Mouse (Mus musculus): ENCODE measurements at regions not wholly inside any gene's neighbourhood (a gene's known extent, or its start where the extent isn't known, plus 50 kb on each side); places are given as distances from the start of the nearest gene placed in this dataset.

DNA sequence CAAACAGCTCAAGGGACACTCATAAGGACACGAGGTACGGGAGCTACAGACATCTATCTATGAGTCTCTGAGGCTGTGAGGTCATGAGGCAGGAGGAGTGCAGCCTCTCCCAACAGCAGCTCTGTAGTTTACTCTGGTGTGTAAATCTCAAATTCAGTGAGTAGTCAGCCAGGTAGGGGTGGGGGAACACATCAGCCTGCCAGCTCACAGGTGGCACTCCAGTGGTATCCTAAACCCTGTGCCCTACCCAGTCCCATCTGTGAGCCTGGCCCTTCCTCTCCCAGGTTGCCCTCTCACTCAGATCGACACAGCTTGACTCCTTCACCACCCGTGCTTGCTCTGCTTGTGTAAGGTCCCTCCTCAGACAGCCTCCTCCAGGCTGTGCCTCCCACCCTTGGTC lies 202.2 kb downstream of the Sipa1l2 start:
- 75% methylated on average over 4 of the region's 4 CpGs for WGBS
- no peak for DNase-seq (ENCODE audit: low spot score)
- H3K27ac ChIP-seq (replicated peaks; ENCODE audit: low read depth, low read length), result no peak overlapping the region

GRCm38 (mm10) chr8:125365004-125365403 lies 204.6 kb downstream of the Sipa1l2 start:
- 84% methylated on average over 5 of the region's 5 CpGs for WGBS
- no peaks in the 10 kb centered on the region for H3K27me3 ChIP-seq (ENCODE audit: control insufficient read depth, insufficient read depth, low read length)
- no peaks in the 10 kb centered on the region for H3K9me3 ChIP-seq (replicated peaks; ENCODE audit: control insufficient read depth, low read length)
- ATAC-seq (replicated peaks; ENCODE audit: insufficient number of reproducible peaks, low FRiP score, low TSS enrichment, low read depth) (no peak), DNase-seq (ENCODE audit: low spot score) (no peak)
- H3K9ac ChIP-seq (replicated peaks; ENCODE audit: low read length), result no peak overlapping the region
- no peak overlapping the region for H3K4me3 ChIP-seq (ENCODE audit: low read depth, low read length)
- no peak overlapping the region for H3K27ac ChIP-seq (replicated peaks; ENCODE audit: low read depth, low read length)
- H3K4me2 ChIP-seq (ENCODE audit: low read depth, low read length), result no peak overlapping the region
- H3K36me3 ChIP-seq (replicated peaks; ENCODE audit: control insufficient read depth, insufficient read depth, low read depth, low read length), result no peaks in the 10 kb centered on the region
- H3K4me1 ChIP-seq (ENCODE audit: control insufficient read depth, insufficient read depth, low read length), result no peaks in the 10 kb centered on the region

More for the DNA sequence above, 202.2 kb downstream of the Sipa1l2 start:
- Histone ChIP-seq H3K4me2 (ENCODE audit: low read depth, low read length) (no peak overlapping the region), H3K27me3 (ENCODE audit: control insufficient read depth, insufficient read depth, low read length) (no peaks in the 10 kb centered on the region), H3K9me3 (replicated peaks; ENCODE audit: control insufficient read depth, low read length) (no peaks in the 10 kb centered on the region), H3K36me3 (replicated peaks; ENCODE audit: control insufficient read depth, insufficient read depth, low read depth, low read length) (no peaks in the 10 kb centered on the region), H3K4me3 (ENCODE audit: low read depth, low read length) (no peak overlapping the region), H3K9ac (replicated peaks; ENCODE audit: low read length) (no peak overlapping the region), H3K4me1 (ENCODE audit: control insufficient read depth, insufficient read depth, low read length) (no peaks in the 10 kb centered on the region)
- no peak for ATAC-seq (replicated peaks; ENCODE audit: insufficient number of reproducible peaks, low FRiP score, low TSS enrichment, low read depth)

DNA sequence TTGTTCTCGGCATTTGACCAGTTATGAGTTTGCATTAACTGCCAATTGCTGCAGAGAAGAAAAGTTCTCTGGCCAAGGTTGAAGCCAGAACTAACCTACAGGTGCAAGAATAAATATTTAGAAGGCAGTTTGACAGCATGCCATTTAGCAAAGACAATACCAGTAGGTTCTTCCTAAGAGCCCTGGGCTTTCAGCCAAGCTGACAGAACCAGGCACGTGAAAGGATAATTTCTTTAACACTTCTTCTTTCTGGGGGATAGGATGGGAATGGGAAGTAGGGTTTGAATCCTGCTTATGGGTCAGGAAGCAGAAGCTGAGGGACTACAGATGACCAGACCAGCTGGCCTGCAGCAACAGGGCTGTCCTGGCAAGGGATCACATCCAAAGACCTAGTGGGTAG lies 210.2 kb downstream of the Sipa1l2 start:
- no peak for ATAC-seq (replicated peaks; ENCODE audit: insufficient number of reproducible peaks, low FRiP score, low TSS enrichment, low read depth)
- Histone ChIP-seq H3K4me3 (ENCODE audit: low read depth, low read length) (no peak overlapping the region), H3K9ac (replicated peaks; ENCODE audit: low read length) (no peak overlapping the region), H3K36me3 (replicated peaks; ENCODE audit: control insufficient read depth, insufficient read depth, low read depth, low read length) (no peaks in the 10 kb centered on the region), H3K4me1 (ENCODE audit: control insufficient read depth, insufficient read depth, low read length) (peaks cover 7% of the 10 kb centered on the region), H3K4me2 (ENCODE audit: low read depth, low read length) (no peak overlapping the region), H3K9me3 (replicated peaks; ENCODE audit: control insufficient read depth, low read length) (no peaks in the 10 kb centered on the region), H3K27me3 (ENCODE audit: control insufficient read depth, insufficient read depth, low read length) (no peaks in the 10 kb centered on the region), H3K27ac (replicated peaks; ENCODE audit: low read depth, low read length) (no peak overlapping the region)
- no peak for DNase-seq (ENCODE audit: low spot score)
- WGBS, result 88% methylated on average over 2 of the region's 2 CpGs

- H3K4me2 ChIP-seq (ENCODE audit: low read depth, low read length), result no peak overlapping the region
- H3K36me3 ChIP-seq (replicated peaks; ENCODE audit: control insufficient read depth, insufficient read depth, low read depth, low read length), result no peaks in the 10 kb centered on the region
- H3K4me3 ChIP-seq (ENCODE audit: low read depth, low read length), result no peak overlapping the region
- peaks cover 7% of the 10 kb centered on the region for H3K4me1 ChIP-seq (ENCODE audit: control insufficient read depth, insufficient read depth, low read length)
- no peaks in the 10 kb centered on the region for H3K9me3 ChIP-seq (replicated peaks; ENCODE audit: control insufficient read depth, low read length)
- 87% methylated on average over 3 of the region's 3 CpGs for WGBS
- no peak overlapping the region for H3K27ac ChIP-seq (replicated peaks; ENCODE audit: low read depth, low read length)
- ATAC-seq (replicated peaks; ENCODE audit: insufficient number of reproducible peaks, low FRiP score, low TSS enrichment, low read depth), result no peak
- H3K27me3 ChIP-seq (ENCODE audit: control insufficient read depth, insufficient read depth, low read length), result no peaks in the 10 kb centered on the region
- DNase-seq (ENCODE audit: low spot score), result no peak
- H3K9ac ChIP-seq (replicated peaks; ENCODE audit: low read length), result no peak overlapping the region
Observed at GRCm38 (mm10) chr8:125357759-125358158, 211.8 kb downstream of the Sipa1l2 start.

- H3K4me1 ChIP-seq (ENCODE audit: control insufficient read depth, insufficient read depth, low read length), result peaks cover 7% of the 10 kb centered on the region
- no peak overlapping the region for H3K4me2 ChIP-seq (ENCODE audit: low read depth, low read length)
- no peak overlapping the region for H3K4me3 ChIP-seq (ENCODE audit: low read depth, low read length)
- WGBS, result 50% methylated on average over 7 of the region's 7 CpGs
- H3K9me3 ChIP-seq (replicated peaks; ENCODE audit: control insufficient read depth, low read length), result no peaks in the 10 kb centered on the region
- no peak overlapping the region for H3K9ac ChIP-seq (replicated peaks; ENCODE audit: low read length)
- H3K36me3 ChIP-seq (replicated peaks; ENCODE audit: control insufficient read depth, insufficient read depth, low read depth, low read length), result no peaks in the 10 kb centered on the region
- H3K27ac ChIP-seq (replicated peaks; ENCODE audit: low read depth, low read length), result no peak overlapping the region
- no peak; the same call in 1 of the 2 replicates for ATAC-seq (replicated peaks; ENCODE audit: insufficient number of reproducible peaks, low FRiP score, low TSS enrichment, low read depth)
- no peaks in the 10 kb centered on the region for H3K27me3 ChIP-seq (ENCODE audit: control insufficient read depth, insufficient read depth, low read length)
- peak; percentile 21 for DNase-seq (ENCODE audit: low spot score)
Observed at GRCm38 (mm10) chr8:125355059-125355509, 214.5 kb downstream of the Sipa1l2 start.

GRCm38 (mm10) chr8:125352276-125352675 lies 217.3 kb downstream of the Sipa1l2 start:
- Histone ChIP-seq H3K27ac (replicated peaks; ENCODE audit: low read depth, low read length) (no peak overlapping the region), H3K4me2 (ENCODE audit: low read depth, low read length) (no peak overlapping the region), H3K4me1 (ENCODE audit: control insufficient read depth, insufficient read depth, low read length) (peaks cover 11% of the 10 kb centered on the region), H3K36me3 (replicated peaks; ENCODE audit: control insufficient read depth, insufficient read depth, low read depth, low read length) (no peaks in the 10 kb centered on the region), H3K9me3 (replicated peaks; ENCODE audit: control insufficient read depth, low read length) (no peaks in the 10 kb centered on the region), H3K9ac (replicated peaks; ENCODE audit: low read length) (no peak overlapping the region), H3K4me3 (ENCODE audit: low read depth, low read length) (no peak overlapping the region), H3K27me3 (ENCODE audit: control insufficient read depth, insufficient read depth, low read length) (no peaks in the 10 kb centered on the region)
- ATAC-seq (replicated peaks; ENCODE audit: insufficient number of reproducible peaks, low FRiP score, low TSS enrichment, low read depth) (no peak), DNase-seq (ENCODE audit: low spot score) (no peak)
- 46% methylated on average over 3 of the region's 3 CpGs for WGBS

GRCm38 (mm10) chr8:125351486-125352032 lies 218.0 kb downstream of the Sipa1l2 start:
- H3K27ac ChIP-seq (replicated peaks; ENCODE audit: low read depth, low read length), result no peak overlapping the region
- H3K4me2 ChIP-seq (ENCODE audit: low read depth, low read length), result no peak overlapping the region
- no peaks in the 10 kb centered on the region for H3K27me3 ChIP-seq (ENCODE audit: control insufficient read depth, insufficient read depth, low read length)
- H3K36me3 ChIP-seq (replicated peaks; ENCODE audit: control insufficient read depth, insufficient read depth, low read depth, low read length), result no peaks in the 10 kb centered on the region
- no peak overlapping the region for H3K9ac ChIP-seq (replicated peaks; ENCODE audit: low read length)
- H3K9me3 ChIP-seq (replicated peaks; ENCODE audit: control insufficient read depth, low read length), result no peaks in the 10 kb centered on the region
- ATAC-seq (replicated peaks; ENCODE audit: insufficient number of reproducible peaks, low FRiP score, low TSS enrichment, low read depth) (no peak), DNase-seq (ENCODE audit: low spot score) (no peak)
- no peak overlapping the region for H3K4me3 ChIP-seq (ENCODE audit: low read depth, low read length)
- H3K4me1 ChIP-seq (ENCODE audit: control insufficient read depth, insufficient read depth, low read length), result peaks cover 11% of the 10 kb centered on the region
- 70% methylated on average over 8 of the region's 8 CpGs for WGBS

DNA sequence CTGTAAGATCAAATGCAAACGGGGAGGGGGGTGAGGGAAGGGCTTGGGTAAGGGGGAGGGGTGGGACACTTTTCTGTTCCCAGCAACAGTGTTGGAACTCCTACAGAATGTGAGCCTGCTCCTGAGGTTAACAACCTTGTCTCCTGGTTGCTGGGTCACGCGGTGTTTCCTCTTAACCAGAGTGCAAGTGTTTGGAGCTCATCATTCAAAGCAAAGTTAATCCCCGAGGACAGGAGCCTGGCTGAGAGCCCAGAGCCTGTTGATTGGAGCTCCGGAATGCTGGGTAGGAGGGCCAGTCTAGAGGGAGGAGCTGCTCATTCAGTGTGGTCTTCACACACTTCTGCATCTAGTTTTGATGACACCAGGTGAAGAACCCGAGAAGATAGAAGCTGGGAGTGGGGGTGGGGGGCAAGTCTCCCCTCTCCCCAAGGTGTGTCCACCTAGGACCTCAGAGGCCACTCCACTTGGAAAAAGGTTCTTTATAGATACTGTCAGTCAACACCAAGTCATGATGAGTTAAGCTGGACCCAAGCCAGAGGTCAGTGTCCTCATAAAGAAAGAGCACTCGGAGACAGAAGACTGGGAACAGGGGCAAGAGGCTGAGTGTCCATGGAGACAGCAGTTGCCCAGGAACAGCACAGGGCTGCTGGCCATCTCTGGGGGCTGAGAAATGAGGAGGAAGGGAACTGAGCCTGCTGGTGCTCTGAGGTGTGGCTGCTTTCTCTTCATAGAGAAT lies 220.2 kb downstream of the Sipa1l2 start:
- peak; percentile 66 for DNase-seq (ENCODE audit: low spot score)
- peak; percentile 72 for ATAC-seq (replicated peaks; ENCODE audit: insufficient number of reproducible peaks, low FRiP score, low TSS enrichment, low read depth)
- Histone ChIP-seq H3K4me3 (ENCODE audit: low read depth, low read length) (no peak overlapping the region), H3K36me3 (replicated peaks; ENCODE audit: control insufficient read depth, insufficient read depth, low read depth, low read length) (no peaks in the 10 kb centered on the region), H3K4me2 (ENCODE audit: low read depth, low read length) (no peak overlapping the region), H3K4me1 (ENCODE audit: control insufficient read depth, insufficient read depth, low read length) (peaks cover 4% of the 10 kb centered on the region; the same call in 1 of the 2 replicates), H3K9ac (replicated peaks; ENCODE audit: low read length) (no peak overlapping the region), H3K9me3 (replicated peaks; ENCODE audit: control insufficient read depth, low read length) (no peaks in the 10 kb centered on the region), H3K27ac (replicated peaks; ENCODE audit: low read depth, low read length) (no peak overlapping the region), H3K27me3 (ENCODE audit: control insufficient read depth, insufficient read depth, low read length) (no peaks in the 10 kb centered on the region)
- WGBS, result 33% methylated on average over 7 of the region's 7 CpGs
